25 mouse cellular contexts compared by ENCODE assay signal in genomic region chr2:84843654-84844053, GRCm38 (mm10). TPM values are rescaled to one million over a fixed set of nuclear protein-coding genes. Genes with fewer than 3 reads are reported as not detected.
DNase-seq lines count a peak whose midpoint lies in the region; ATAC-seq and TF ChIP-seq lines count a peak whose summit lies in the region.
"Had no signal": no experiment of that assay in that cellular context is flagged by ENCODE, and none has a peak within 500 bp of the region (broad histone marks: within the 10 kb centered on the region; RNA-seq: fewer than 3 reads in every experiment).

No protein-coding gene starts in this region.

- no peak for TF ChIP-seq POLR2A in heart, adult 2 months (IDR thresholded peaks at IDR 0.05; ENCODE audit: insufficient read depth, low read depth, low read length)

- H3K9me3 ChIP-seq in heart, embryonic 10.5 days = no peaks in the 10 kb centered on the region
- H3K9me3 ChIP-seq in liver, embryonic 16.5 days (replicated peaks; ENCODE audit: control insufficient read depth, low read length) = no peaks in the 10 kb centered on the region
- H3K9me3 ChIP-seq: forebrain, embryonic 15.5 days; heart, embryonic 15.5 days; limb, embryonic 15.5 days; midbrain, embryonic 15.5 days had no signal

- intact Hi-C loops in heart, adult 2 months (cut with DNase I) = no loop called here

- peak; percentile 79 for DNase-seq in heart, embryonic 10.5 days (ENCODE audit: low spot score)
- no peak for DNase-seq in heart, adult 2 months
- DNase-seq in c-Kit-positive CD71-positive TER-119-positive erythroid progenitor cells, embryonic 14.5 days (ENCODE audit: low spot score) = peak; percentile 68
- peak; percentile 55 to 59 for DNase-seq in thymus, postnatal 36 days
- DNase-seq in embryo, embryonic 10 days (ENCODE audit: low spot score) = no peak
- no peak for DNase-seq in cerebellum, adult 8-10 months
- DNase-seq: cerebellum, adult 9-10 months; gastrocnemius, postnatal 36 days; kidney, adult 11 months; lung, postnatal 14 days had no signal

- TF ChIP-seq CTCF in heart, adult 2 months (IDR thresholded peaks at IDR 0.05) = no peak

- peaks cover 1% of the 10 kb centered on the region; the same call in 1 of the 2 replicates for H3K27me3 ChIP-seq in heart, embryonic 10.5 days (ENCODE audit: insufficient read depth, poor library complexity, severe bottlenecking)
- peaks cover 4% of the 10 kb centered on the region; the same call in 1 of the 2 replicates for H3K27me3 ChIP-seq in heart, adult 2 months (ENCODE audit: control insufficient read depth, insufficient read depth, low read length)
- no peaks in the 10 kb centered on the region for H3K27me3 ChIP-seq in liver, embryonic 16.5 days (ENCODE audit: control insufficient read depth, insufficient read depth, low read depth, low read length)
- H3K27me3 ChIP-seq: heart, embryonic 15.5 days; limb, embryonic 15.5 days had no signal

- no peak overlapping the region for H3K27ac ChIP-seq in heart, embryonic 10.5 days
- H3K27ac ChIP-seq in heart, adult 2 months = no peak overlapping the region
- H3K27ac ChIP-seq in liver, embryonic 16.5 days (ENCODE audit: low read length) = peak overlapping the region; percentile 62
- H3K27ac ChIP-seq: forebrain, embryonic 15.5 days; heart, embryonic 15.5 days; hindbrain, postnatal 0 days; kidney, postnatal 0 days; limb, embryonic 15.5 days; midbrain, embryonic 15.5 days had no signal

- WGBS in heart, embryonic 10.5 days = 67% methylated on average over 6 of the region's 6 CpGs
- 82% methylated on average over 6 of the region's 6 CpGs for WGBS in heart, adult 2 months
- WGBS in liver, embryonic 16.5 days (ENCODE audit: insufficient replicate concordance) = 29% methylated on average over 6 of the region's 6 CpGs

- H3K36me3 ChIP-seq in heart, embryonic 10.5 days = peaks cover 51% of the 10 kb centered on the region
- H3K36me3 ChIP-seq in heart, adult 2 months (ENCODE audit: control insufficient read depth, insufficient read depth, low read length) = no peaks in the 10 kb centered on the region
- peaks cover 49% of the 10 kb centered on the region for H3K36me3 ChIP-seq in liver, embryonic 16.5 days (ENCODE audit: control insufficient read depth, insufficient read depth)
- H3K36me3 ChIP-seq: forebrain, embryonic 15.5 days; heart, embryonic 15.5 days; midbrain, embryonic 15.5 days had no signal

- H3K4me3 ChIP-seq in heart, embryonic 10.5 days = no peak overlapping the region
- no peak overlapping the region for H3K4me3 ChIP-seq in heart, adult 2 months
- peak overlapping the region; percentile 87 for H3K4me3 ChIP-seq in liver, embryonic 16.5 days (ENCODE audit: low read depth, low read length)
- H3K4me3 ChIP-seq: forebrain, embryonic 15.5 days; heart, embryonic 15.5 days; limb, embryonic 15.5 days; midbrain, embryonic 15.5 days; myocyte had no signal

- H3K79me2 ChIP-seq in heart, adult 2 months (replicated peaks; ENCODE audit: control insufficient read depth, insufficient read depth, low read length) = no peaks in the 10 kb centered on the region

- H3K4me1 ChIP-seq in heart, embryonic 10.5 days = peaks cover 36% of the 10 kb centered on the region
- H3K4me1 ChIP-seq in heart, adult 2 months (ENCODE audit: control insufficient read depth, insufficient read depth, low read length) = no peaks in the 10 kb centered on the region; the same call in 1 of the 2 replicates
- H3K4me1 ChIP-seq in liver, embryonic 16.5 days (ENCODE audit: control insufficient read depth, low read depth, low read length) = peaks cover 41% of the 10 kb centered on the region

- TF ChIP-seq EP300 in heart, adult 2 months (IDR thresholded peaks at IDR 0.05; ENCODE audit: insufficient read depth, low read depth, low read length) = no peak

- H3K9ac ChIP-seq in heart, adult 2 months (ENCODE audit: low read depth, low read length) = no peak overlapping the region
- H3K9ac ChIP-seq in liver, embryonic 16.5 days (ENCODE audit: low read depth, low read length) = peak overlapping the region; percentile 70
- H3K9ac ChIP-seq: forebrain, embryonic 15.5 days; heart, embryonic 15.5 days; limb, embryonic 15.5 days; midbrain, embryonic 15.5 days had no signal

- peak overlapping the region; percentile 68 for H3K4me2 ChIP-seq in liver, embryonic 16.5 days (ENCODE audit: low read depth, low read length)
- H3K4me2 ChIP-seq: forebrain, embryonic 15.5 days; heart, embryonic 15.5 days; limb, embryonic 15.5 days; midbrain, embryonic 15.5 days had no signal

- peak; percentile 5 for ATAC-seq in liver, embryonic 16.5 days (ENCODE audit: low read depth)
- ATAC-seq: forebrain, embryonic 15.5 days; hindbrain, postnatal 0 days; midbrain, embryonic 15.5 days had no signal

RNA-seq across cellular contexts. Expression of gene Slc43a1, which starts 5.0 kb away (rescaled TPM):
- polyA plus RNA-seq in heart, embryonic 10.5 days (2016; fragmentation: Nextera tagmentation; extraction: Ambion mirVana) = 38.9 and 41.0 TPM in 2 replicates
- total RNA-seq in heart, adult 2 months (2021) = 1 to 10 TPM; 2.1 to 2.3 TPM
- polyA plus RNA-seq in heart, adult 2 months (2012; rRNA removed) = 3.7 and 6.7 TPM in 2 replicates
- polyA plus RNA-seq in liver, embryonic 16.5 days (2015; fragmentation: Nextera tagmentation; extraction: Ambion mirVana) = 185 and 205 TPM in 2 replicates

RNA-seq across cellular contexts. Expression of gene Timm10, which starts 16.9 kb away (rescaled TPM):
- polyA plus RNA-seq in heart, embryonic 10.5 days (2016; fragmentation: Nextera tagmentation; extraction: Ambion mirVana) = 82.9 and 92.9 TPM in 2 replicates
- total RNA-seq in heart, adult 2 months (2021) = 100 to 1,000 TPM; 106 to 129 TPM
- 123 and 136 TPM in 2 replicates for polyA plus RNA-seq in heart, adult 2 months (2012; rRNA removed)
- polyA plus RNA-seq in liver, embryonic 16.5 days (2015; fragmentation: Nextera tagmentation; extraction: Ambion mirVana) = 27.3 and 29.8 TPM in 2 replicates

RNA-seq across cellular contexts. Expression of gene Smtnl1, which starts 21.2 kb away (rescaled TPM):
- polyA plus RNA-seq in heart, embryonic 10.5 days (2016; fragmentation: Nextera tagmentation; extraction: Ambion mirVana) = 0.18 and 0.19 TPM in 2 replicates
- total RNA-seq in heart, adult 2 months (2021) = not detected
- not detected in 2 replicates for polyA plus RNA-seq in heart, adult 2 months (2012; rRNA removed)
- polyA plus RNA-seq in liver, embryonic 16.5 days (2015; fragmentation: Nextera tagmentation; extraction: Ambion mirVana) = 0.47 and 0.50 TPM in 2 replicates
- total RNA-seq: common myeloid progenitor, adult 5-6 weeks; hindbrain, postnatal 0 days; layer of hippocampus, postnatal 25 days; left cerebral cortex, postnatal 14 days; megakaryocyte, adult 5-6 weeks had no signal
- polyA plus RNA-seq: forebrain, embryonic 15.5 days; hindbrain, postnatal 0 days; midbrain, embryonic 15.5 days; neural tube, embryonic 14.5 days; stomach, embryonic 14.5 days had no signal

RNA-seq across cellular contexts. Expression of gene Rtn4rl2, which starts 42.9 kb away (rescaled TPM):
- polyA plus RNA-seq in heart, embryonic 10.5 days (2016; fragmentation: Nextera tagmentation; extraction: Ambion mirVana) = 0.33 and 0.88 TPM in 2 replicates
- 1 to 10 TPM; 3.6 to 3.8 TPM for total RNA-seq in heart, adult 2 months (2021)
- polyA plus RNA-seq in heart, adult 2 months (2012; rRNA removed) = 2.6 and 6.1 TPM in 2 replicates
- polyA plus RNA-seq in liver, embryonic 16.5 days (2015; fragmentation: Nextera tagmentation; extraction: Ambion mirVana) = not detected in 2 replicates
- total RNA-seq: common myeloid progenitor, adult 5-6 weeks; hematopoietic stem cell, adult 5-6 weeks; megakaryocyte, adult 5-6 weeks had no signal

RNA-seq across cellular contexts. Expression of gene Ube2l6, which starts 45.0 kb away (rescaled TPM):
- polyA plus RNA-seq in heart, embryonic 10.5 days (2016; fragmentation: Nextera tagmentation; extraction: Ambion mirVana) = 51.3 and 65.3 TPM in 2 replicates
- total RNA-seq in heart, adult 2 months (2021) = 100 to 1,000 TPM in 1 of 2 experiments, 10 to 100 TPM in 1; 26.5 to 109 TPM
- 42.0 and 131 TPM in 2 replicates for polyA plus RNA-seq in heart, adult 2 months (2012; rRNA removed)
- 486 and 542 TPM in 2 replicates for polyA plus RNA-seq in liver, embryonic 16.5 days (2015; fragmentation: Nextera tagmentation; extraction: Ambion mirVana)

Comparison
In these comparisons a context has a peak if more than half of its experiments do, and no peak if none do; other contexts are left out.
1. DNase-seq: peak in heart, embryonic 10.5 days (single experiment), c-Kit-positive CD71-positive TER-119-positive erythroid progenitor cells, embryonic 14.5 days (single experiment) and thymus, postnatal 36 days (2 of 2); none in heart, adult 2 months (0 of 2), embryo, embryonic 10 days (single experiment) and cerebellum, adult 8-10 months (single experiment).